Mouse (Mus musculus) bone marrow, adult 2 months (tissue): ENCODE measurements around the gene Prkar2a.

Source experiments
- CTCF ChIP-seq: fragments of 200-500 bp; IDR thresholded peaks from 2 replicates; pipeline ENCODE4 v1.5.1; 2011; ENCODE audit warnings: low read length, control low read depth; ENCODE audit not compliant: control insufficient read depth, insufficient read depth
- POLR2A ChIP-seq: fragments of 200-500 bp; IDR thresholded peaks from 2 replicates; pipeline ENCODE4 v1.6.1; 2011; ENCODE audit warnings: low read depth, mild to moderate bottlenecking, control low read depth, low read length, borderline replicate concordance; ENCODE audit not compliant: control insufficient read depth

- TF ChIP-seq CTCF: no peak
- TF ChIP-seq POLR2A: no peak
Measured at GRCm38 (mm10) chr9:108716199-108716598, 27.1 kb downstream of the Prkar2a start.
